Mouse (Mus musculus) Muller cell, postnatal 12 days (primary cell): ENCODE results near the gene Ddx19a.
A peak's percentile ranks its signal among the peaks of the same experiment; 100 is the strongest.
"Not testable (repeated sequence)": the region's sequence is repeated elsewhere in the genome, so short reads cannot be mapped to it uniquely, and the experiment has no call there.

Experiments
- DNase-seq: peaks from one replicate; pipeline ENCODE4 v3.0.0-alpha.2; 2015; ENCODE audit errors: inconsistent ontology term

The Ddx19a gene

DNA sequence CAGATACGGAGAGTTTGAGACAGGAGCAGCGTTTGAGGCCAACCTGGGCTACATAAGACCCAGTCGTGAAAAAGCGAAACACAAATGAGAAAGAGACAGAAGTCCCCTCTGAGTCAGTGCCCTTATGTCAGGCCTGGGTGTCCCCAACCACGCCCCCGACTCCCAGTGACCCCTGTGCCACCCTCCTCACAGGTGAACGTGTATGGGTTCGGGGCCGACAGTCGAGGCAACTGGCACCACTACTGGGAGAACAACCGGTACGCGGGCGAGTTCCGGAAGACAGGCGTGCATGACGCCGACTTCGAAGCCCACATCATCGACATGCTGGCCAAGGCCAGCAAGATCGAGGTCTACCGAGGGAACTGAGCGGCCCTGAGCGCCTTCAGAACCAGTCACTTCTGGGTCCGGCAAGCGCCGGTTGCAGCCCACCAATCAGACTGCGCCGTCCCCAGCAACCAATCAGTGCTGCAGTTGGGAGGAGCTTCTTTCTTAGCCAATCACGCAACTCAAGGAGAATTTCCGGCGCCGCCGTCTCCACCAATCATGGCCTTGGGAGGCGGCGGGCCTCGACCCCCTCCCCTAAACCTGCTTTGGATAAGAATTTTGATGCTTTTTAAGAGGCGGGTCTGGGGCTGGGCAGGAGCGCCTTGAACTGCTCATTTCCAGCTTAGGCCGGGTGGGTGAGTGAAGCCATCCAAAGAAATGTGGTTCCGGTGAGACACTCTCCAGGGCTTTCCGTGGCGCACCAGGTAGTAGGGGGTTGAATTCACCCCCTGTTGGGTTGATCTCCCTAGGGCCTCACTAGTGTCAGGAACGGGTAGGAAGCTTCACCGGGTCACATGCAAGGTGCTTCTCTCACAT lies 27.5 kb downstream of the Ddx19a start:
- peak; percentile 94 for DNase-seq

DNA sequence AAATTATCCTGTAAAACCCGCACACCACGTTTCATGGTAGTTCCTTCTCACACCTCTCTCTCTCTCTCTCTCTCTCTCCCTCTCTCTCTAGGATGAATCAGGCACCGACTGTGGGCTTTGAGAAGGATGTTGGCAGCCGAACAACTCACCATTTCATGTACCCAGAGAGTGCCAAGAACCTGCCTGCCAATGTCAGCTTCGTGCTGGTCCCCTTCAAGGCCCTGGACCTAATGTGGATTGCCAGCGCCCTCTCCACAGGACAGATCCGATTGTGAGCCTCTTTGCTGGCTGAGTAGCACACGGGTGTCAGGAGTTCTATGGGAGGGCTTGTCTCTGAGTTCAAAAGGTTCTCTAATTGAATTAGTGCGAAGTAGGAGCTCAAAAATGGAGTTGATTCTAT lies 30.3 kb downstream of the Ddx19a start:
- no peak for DNase-seq

DNA sequence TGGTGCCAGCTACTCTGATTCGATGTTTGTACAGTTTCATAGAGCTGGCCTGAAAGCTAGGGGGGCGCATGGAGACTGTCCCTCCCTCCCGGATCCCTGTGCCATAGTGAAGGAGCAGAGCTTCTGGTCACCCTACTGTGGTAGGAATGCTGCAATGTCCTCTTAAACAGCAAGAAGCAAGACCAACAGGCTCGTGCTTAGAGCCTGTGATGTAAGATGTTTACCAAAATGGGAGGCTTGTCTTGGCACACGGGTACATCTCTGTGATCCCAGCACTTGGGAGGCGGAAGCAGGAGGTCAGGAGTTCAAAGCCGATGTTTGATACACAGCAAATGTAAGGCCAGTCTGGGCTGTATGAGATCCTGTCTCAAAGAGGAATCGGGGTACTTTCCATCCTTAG lies 31.0 kb downstream of the Ddx19a start:
- no peak for DNase-seq

GRCm38 (mm10) chr8:110965594-110965993 lies 32.0 kb downstream of the Ddx19a start:
- DNase-seq = peak; percentile 87

DNA sequence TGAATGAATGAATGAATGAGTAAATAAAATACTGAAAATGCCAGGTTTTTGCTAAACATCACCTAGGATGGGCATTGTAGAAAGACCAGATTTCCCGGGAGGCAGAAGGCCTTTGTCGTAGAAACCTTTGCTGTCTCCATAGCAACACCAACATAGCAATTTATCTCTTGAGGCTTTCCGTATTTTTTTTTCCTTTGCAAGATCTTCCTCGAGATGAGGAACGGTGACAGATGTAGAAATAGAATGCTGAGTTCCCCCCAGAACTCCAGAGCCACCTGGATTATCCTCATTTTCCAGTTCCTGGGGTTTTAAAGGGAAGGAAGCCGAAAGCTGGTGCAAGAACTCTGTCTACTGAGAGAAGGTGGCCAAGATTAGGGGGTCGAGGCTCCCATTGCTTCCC lies 32.9 kb downstream of the Ddx19a start:
- no peak for DNase-seq

GRCm38 (mm10) chr8:110963051-110963450 lies 34.5 kb downstream of the Ddx19a start:
- DNase-seq = no peak

GRCm38 (mm10) chr8:110959906-110960305 lies 37.7 kb downstream of the Ddx19a start:
- no peak for DNase-seq

DNA sequence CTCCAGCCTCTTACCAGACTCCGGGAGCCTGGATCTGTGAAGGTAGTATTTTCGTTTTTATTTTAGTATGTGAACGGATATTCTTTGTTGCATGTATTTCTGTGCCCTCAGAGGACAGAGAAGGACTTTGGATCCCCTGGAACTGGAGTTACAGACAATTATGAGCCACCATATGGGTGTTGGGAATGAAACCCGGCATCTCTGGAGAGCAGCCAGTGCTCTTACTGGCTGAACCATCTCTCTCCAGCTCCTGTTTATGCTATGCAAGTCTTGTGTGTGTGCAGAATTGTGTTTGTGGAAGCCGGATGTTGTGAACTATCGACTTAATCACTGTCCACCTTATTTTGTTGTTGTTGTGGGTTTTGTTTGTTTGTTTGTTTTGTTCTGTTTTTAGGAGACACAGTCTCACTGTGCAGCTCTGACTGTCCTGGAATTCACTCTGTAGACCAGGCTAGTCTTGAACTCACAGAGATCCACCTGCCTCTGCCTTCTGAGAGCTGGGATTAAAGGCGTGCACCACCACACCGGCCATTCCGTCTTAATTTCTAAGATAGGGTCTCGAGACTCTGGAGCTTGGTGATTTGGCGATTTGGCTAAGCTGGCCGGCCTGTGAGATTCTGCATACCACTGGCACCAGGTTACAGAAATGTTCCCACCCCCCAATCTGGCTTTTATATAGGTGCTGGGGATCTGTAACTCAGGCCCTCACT lies 38.4 kb downstream of the Ddx19a start:
- no peak for DNase-seq

GRCm38 (mm10) chr8:110958553-110958952 lies 39.0 kb downstream of the Ddx19a start:
- DNase-seq = not testable (repeated sequence)

- no peak for DNase-seq
These were observed 39.5 kb downstream of the Ddx19a start for GRCm38 (mm10) chr8:110958135-110958534.

GRCm38 (mm10) chr8:110957471-110957870 lies 40.1 kb downstream of the Ddx19a start:
- DNase-seq = no peak

- DNase-seq = no peak
These were observed 40.8 kb downstream of the Ddx19a start for GRCm38 (mm10) chr8:110956619-110957450.

DNA sequence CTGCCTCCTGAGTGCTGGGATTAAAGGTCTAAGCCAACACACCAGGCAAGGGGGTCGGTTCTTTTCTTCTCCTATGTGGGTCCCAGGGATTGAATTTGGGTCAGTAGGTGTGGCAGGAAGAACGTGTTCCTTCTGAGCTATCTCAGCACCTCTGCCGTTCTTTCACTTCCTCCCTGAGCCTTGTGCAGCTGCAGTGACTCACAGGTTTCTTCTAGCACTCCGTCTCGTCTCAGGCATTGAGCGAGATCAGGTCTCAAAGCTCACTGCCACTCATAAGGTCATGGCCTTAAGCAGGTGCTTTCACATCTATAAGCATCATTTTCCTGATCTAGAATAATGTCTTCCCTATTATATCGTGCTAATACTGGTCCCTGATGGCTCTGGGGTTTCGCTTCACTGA lies 42.8 kb downstream of the Ddx19a start:
- DNase-seq = no peak

DNA sequence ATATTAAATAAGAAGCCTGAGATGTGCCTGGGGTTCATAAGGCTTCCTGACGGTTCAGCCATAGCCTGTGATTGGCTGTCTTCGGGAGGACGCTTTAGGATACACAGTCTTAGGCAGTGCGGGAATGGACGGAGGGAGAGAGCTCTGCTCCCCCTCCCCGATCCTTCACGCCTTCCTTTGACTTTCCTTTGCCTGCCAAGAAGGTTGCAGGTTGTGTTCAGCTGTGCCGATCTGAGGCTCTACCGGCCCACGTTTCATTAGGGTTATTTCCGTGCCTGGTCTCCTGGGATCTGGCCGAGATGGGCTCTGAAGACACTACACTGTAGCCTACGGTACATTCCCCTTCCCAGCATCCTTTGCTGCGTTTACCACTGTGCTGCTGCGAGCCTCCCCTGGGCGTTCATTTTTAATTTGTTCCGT lies 47.5 kb downstream of the Ddx19a start:
- no peak for DNase-seq

- DNase-seq = no peak
These were observed 51.9 kb downstream of the Ddx19a start for GRCm38 (mm10) chr8:110945716-110946115.

DNA sequence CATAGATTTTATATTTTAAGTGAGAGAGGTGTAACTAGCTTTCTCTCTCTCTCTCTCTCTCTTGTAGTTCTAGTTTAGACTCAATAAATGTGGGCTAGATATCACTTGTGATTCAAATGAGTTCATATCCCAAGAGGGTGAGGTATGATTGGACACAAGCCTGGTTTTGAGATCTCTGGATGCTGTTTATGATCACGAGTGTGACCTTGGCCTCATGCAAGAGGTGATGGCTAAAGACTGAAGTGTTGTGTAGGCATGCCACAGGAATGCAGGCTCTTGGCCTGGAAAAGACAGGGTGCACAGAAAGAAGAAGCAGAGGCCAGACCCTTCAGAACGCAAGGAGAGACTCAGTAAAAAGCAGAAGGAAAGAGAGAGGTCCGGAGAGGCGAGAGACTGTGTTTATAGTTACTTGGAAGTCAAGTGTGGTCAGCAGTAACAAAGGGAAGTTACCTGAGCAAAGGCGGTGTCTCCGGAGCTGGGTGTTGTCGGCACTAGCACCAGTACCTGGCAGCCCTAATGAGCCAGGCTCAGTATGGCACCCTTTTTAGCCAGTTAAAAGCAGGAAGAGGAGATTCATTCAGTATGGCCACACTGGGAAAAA lies 53.2 kb downstream of the Ddx19a start:
- peak; percentile 11 for DNase-seq

- peak; percentile 93 for DNase-seq
These were observed 56.1 kb downstream of the Ddx19a start for GRCm38 (mm10) chr8:110941453-110941948.

DNA sequence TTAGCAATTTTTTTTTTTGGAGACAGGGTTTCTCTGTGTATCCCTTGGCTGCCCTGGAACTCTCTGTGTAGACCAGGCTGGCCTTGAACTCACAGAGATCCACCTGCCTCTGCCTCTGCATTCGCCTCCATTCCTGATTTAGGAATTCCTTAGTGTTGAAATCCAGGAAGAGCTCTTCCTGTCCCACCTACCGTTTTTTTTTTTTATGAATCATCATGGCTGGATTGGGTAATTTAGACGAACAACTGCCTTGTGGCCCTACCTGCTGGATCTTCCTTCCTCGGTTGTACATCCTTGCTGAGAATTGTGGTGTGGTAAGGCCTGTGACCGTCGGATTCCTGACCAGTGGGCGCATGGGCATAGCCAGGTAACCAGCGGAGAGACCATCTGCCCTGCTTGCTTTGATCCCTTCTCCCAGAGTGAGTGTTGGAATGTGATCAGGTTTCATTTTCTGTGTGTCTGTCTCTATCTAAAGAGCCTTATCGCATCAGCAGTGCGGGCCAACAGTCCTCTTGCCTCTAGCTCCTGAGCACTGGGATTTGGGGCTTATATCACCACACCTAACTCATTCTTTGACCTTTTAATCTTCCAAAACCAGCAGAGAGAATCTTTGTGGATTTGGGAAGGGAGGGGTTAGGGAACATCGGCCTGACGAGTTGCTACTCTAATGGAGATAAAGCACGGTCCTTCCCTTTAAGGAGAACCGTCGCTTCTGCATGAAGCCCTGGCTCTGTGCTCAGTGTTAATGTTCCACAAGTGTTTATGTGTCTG lies 56.7 kb downstream of the Ddx19a start:
- no peak for DNase-seq

- peak; percentile 38 for DNase-seq
These were observed 58.6 kb downstream of the Ddx19a start for GRCm38 (mm10) chr8:110938882-110939589.

GRCm38 (mm10) chr8:110936217-110936616 lies 61.4 kb downstream of the Ddx19a start:
- no peak for DNase-seq
